Mouse (Mus musculus) spleen, adult 2 months (tissue): Measurements from ENCODE around the gene Ccdc12. TPM values are rescaled to one million over a fixed set of nuclear protein-coding genes. Genes with fewer than 3 reads are reported as not detected.

ENCODE experiments used
- DNase-seq, 2 experiments: peaks; one replicate each; pipeline versions ENCODE4 v3.0.0 to v3.0.0-alpha.2; 2012 to 2021; ENCODE audit warnings: low spot score in 2 of 2, low read depth in 1 of 2
- H3K27ac ChIP-seq: fragments of 200-500 bp; 2 replicates; pipeline ENCODE4 v1.5.1; 2012; ENCODE audit warnings: low read length, inconsistent platforms; ENCODE audit not compliant: insufficient read depth
- H3K27me3 ChIP-seq: fragments of 200-500 bp; 2 replicates; pipeline ENCODE4 v1.6.1; 2012; ENCODE audit warnings: mild to moderate bottlenecking, moderate library complexity, low read length, inconsistent platforms; ENCODE audit not compliant: control insufficient read depth, insufficient read depth
- H3K36me3 ChIP-seq: fragments of 200-500 bp; 2 replicates; pipeline ENCODE4 v1.6.1; 2012; ENCODE audit warnings: mild to moderate bottlenecking, low read length, inconsistent platforms; ENCODE audit not compliant: control insufficient read depth, insufficient read depth
- H3K4me1 ChIP-seq: fragments of 200-500 bp; 2 replicates; pipeline ENCODE4 v1.6.1; 2011; ENCODE audit warnings: inconsistent platforms; ENCODE audit not compliant: control insufficient read depth, insufficient read depth, insufficient read length
- H3K4me3 ChIP-seq: fragments of 200-500 bp; 2 replicates; pipeline ENCODE4 v1.5.1; 2011; ENCODE audit warnings: mild to moderate bottlenecking, inconsistent platforms; ENCODE audit not compliant: insufficient read depth, insufficient read length; ENCODE audit errors: extremely low read depth
- CTCF ChIP-seq: fragments of 200-500 bp; IDR thresholded peaks from 2 replicates; pipeline ENCODE4 v1.5.1; 2011; ENCODE audit warnings: mild to moderate bottlenecking, inconsistent platforms; ENCODE audit not compliant: insufficient read depth, insufficient read length, insufficient replicate concordance; ENCODE audit errors: extremely low read depth
- POLR2A ChIP-seq: fragments of 200-500 bp; IDR thresholded peaks from 2 replicates; pipeline ENCODE4 v1.6.1; 2011; ENCODE audit warnings: low read depth, low read length, inconsistent platforms
- WGBS: fragments of 180-500 bp; shearing (Covaris S2); methylation state at CpG from one replicate; pipeline ENCODE4 v1.1.7; 2018; 5-methylcytosine and 5-hydroxymethylcytosine counted together
- polyA plus RNA-seq: library from polyadenylated mRNA; depleted of rRNA; stranded (reverse); fragments of >200 nt; gene quantifications from 2 replicates; pipeline ENCODE4 v1.2.3, GENCODE M21; 2012

Gene Ccdc12
- polyA plus RNA-seq, 1 experiment = 103 TPM

DNA sequence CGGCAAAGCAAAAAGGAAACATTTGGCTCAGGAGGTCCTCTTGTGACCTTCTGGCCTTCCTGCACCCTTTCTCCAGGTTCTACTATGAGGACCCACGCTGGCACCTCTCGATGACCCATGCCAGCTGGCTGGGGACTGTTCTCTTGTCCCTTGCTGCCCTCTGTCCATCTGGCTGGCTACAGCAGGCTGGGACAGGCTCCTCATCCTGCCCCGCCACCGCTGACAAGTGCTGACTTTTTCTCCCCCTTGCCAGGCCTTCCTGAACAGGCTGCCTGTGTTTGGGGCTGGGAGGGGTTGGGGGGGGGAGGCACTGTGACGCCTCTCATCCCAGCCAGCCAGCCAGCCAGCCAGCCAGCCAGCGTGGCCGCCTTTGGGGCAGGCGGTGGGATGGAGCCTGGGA, 80.1 kb downstream of the Ccdc12 start:
- Histone ChIP-seq H3K4me3 (no peak overlapping the region), H3K27me3 (peaks cover 2% of the 10 kb centered on the region; the same call in 1 of the 2 replicates), H3K36me3 (no peaks in the 10 kb centered on the region), H3K27ac (peak overlapping the region; percentile 54; the same call in 1 of the 2 replicates), H3K4me1 (peaks cover 4% of the 10 kb centered on the region; the same call in 1 of the 2 replicates)
- TF ChIP-seq POLR2A (no peak), CTCF (no peak)
- DNase-seq = no peak
- 84% methylated on average over 9 of the region's 9 CpGs for WGBS

- Histone ChIP-seq H3K4me3 (no peak overlapping the region), H3K27me3 (peaks cover 13% of the 10 kb centered on the region), H3K36me3 (no peaks in the 10 kb centered on the region), H3K27ac (no peak overlapping the region), H3K4me1 (peaks cover 7% of the 10 kb centered on the region)
- no peak for TF ChIP-seq CTCF
- no peak for DNase-seq
- WGBS = 44% methylated on average over 1 of the region's 1 CpGs
Measured at GRCm38 (mm10) chr9:110738054-110738453, 81.8 kb downstream of the Ccdc12 start.

DNA sequence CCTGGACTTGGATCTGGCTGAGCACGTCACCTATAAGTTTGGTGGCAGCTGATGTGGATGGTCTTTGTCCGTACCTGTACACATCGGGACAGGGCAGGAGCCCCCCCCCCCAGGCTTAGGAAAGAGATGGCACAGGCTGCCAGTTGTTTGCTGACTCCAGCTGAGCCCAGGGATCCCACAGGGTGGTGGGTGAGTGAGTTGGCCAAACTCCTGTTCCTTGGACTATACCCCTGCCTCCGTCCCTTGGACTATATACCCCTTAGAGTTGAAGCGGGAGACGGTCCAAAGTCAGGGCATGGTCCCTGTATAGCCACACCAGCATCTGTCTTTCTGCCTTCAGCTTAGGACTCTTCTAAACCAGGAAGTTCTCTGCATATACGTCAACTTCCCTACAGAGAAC, 83.7 kb downstream of the Ccdc12 start:
- WGBS = 75% methylated on average over 7 of the region's 7 CpGs
- no peak overlapping the region for H3K4me3 ChIP-seq
- TF ChIP-seq CTCF (no peak), POLR2A (no peak)
- H3K4me1 ChIP-seq = peaks cover 6% of the 10 kb centered on the region; the same call in 1 of the 2 replicates
- no peak for DNase-seq
- H3K27me3 ChIP-seq = peaks cover 23% of the 10 kb centered on the region
- H3K36me3 ChIP-seq = no peaks in the 10 kb centered on the region
- no peak overlapping the region for H3K27ac ChIP-seq

- Histone ChIP-seq H3K4me1 (peaks cover 6% of the 10 kb centered on the region; the same call in 1 of the 2 replicates), H3K4me3 (peak within 1 kb of the TSS; percentile 57), H3K36me3 (no peaks in the 10 kb centered on the region), H3K27ac (no peak within 1 kb of the TSS), H3K27me3 (peaks cover 23% of the 10 kb centered on the region)
- DNase-seq = no peak
- 14% methylated on average over 17 of the region's 17 CpGs for whole genome bisulfite sequencing
- TF ChIP-seq CTCF = no peak
- no peak for TF ChIP-seq POLR2A
Measured at GRCm38 (mm10) chr9:110741711-110742294, 85.5 kb downstream of the Ccdc12 start, which contains the start of gene Myl3. TSS of gene Myl3 (plus strand) at chr9:110741861.

DNA sequence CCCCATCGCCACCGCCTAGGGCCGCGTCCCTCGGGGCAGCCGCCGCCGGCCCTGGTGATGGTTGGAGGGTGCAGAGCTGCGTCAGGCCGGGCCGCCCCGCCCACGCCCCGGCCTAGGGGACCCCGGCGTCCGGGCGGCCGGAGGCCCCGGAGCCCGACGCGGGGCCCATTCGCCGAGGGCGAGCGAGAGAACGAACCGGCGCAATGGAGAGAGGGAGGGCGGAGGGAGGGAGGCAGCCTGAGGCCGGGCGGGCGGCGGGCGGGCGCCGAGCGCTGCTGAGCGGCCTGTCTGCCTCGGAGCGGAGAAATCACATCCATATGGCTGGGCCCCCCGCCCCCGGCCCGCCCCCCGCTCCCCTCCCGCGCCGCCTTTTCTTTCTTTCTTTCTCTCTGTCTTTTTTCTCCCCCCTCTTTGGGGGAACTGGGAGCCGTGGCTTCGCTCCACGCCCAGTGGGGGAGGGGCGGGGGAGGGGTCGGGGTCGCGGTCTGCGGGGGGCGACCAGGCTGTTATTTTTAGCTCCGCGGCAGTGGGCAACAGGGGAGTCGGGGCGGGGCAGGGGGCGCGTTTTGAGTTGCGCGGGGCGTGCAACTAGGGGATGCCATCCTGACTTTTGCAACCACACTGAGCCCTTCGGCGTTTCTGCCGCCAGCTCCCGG, 86.1 kb downstream of the Ccdc12 start:
- under 1% methylated on average over 48 of the region's 71 CpGs for WGBS
- DNase-seq = no peak
- H3K27ac ChIP-seq = no peak overlapping the region
- TF ChIP-seq CTCF (no peak), POLR2A (no peak)
- peak overlapping the region; percentile 57 for H3K4me3 ChIP-seq
- H3K36me3 ChIP-seq = no peaks in the 10 kb centered on the region
- peaks cover 23% of the 10 kb centered on the region for H3K27me3 ChIP-seq
- H3K4me1 ChIP-seq = peaks cover 6% of the 10 kb centered on the region; the same call in 1 of the 2 replicates

DNA sequence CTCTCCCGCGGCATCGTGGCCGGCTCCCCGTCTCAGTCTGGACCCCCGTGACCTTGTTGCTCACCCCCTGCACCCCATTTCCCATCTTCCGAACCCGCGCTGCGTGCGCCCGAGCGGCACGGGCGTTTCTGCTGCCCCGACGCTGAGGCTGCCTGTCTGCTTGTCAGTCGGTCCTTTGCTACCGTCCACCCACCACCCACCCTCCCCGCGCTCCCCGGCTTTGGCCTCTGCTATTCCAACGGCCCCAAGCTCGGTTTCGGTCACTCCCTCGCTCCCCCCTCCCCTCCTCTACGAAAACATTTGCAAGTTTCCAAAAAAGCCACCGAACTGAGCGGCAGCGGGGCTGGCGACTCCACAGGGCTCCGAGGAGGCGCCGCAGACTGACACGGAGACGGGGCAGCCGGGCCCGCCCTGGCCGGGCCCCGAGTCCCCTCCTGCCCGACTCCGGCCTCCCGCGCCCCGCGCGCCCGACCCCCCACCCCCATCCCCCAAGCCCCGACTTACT, 86.7 kb downstream of the Ccdc12 start:
- no peaks in the 10 kb centered on the region for H3K36me3 ChIP-seq
- peaks cover 6% of the 10 kb centered on the region; the same call in 1 of the 2 replicates for H3K4me1 ChIP-seq
- no peak overlapping the region for H3K27ac ChIP-seq
- DNase-seq = no peak
- TF ChIP-seq CTCF = no peak
- no peak for TF ChIP-seq POLR2A
- WGBS = 3% methylated on average over 43 of the region's 49 CpGs
- peaks cover 23% of the 10 kb centered on the region for H3K27me3 ChIP-seq
- peak overlapping the region; percentile 57 for H3K4me3 ChIP-seq
